Mouse (Mus musculus) brain, embryonic 14.5 days (tissue): ENCODE measurements around the gene Slc22a16.

Experiments used
- CTCF ChIP-seq: fragments of 200-500 bp; IDR thresholded peaks from 2 replicates; pipeline ENCODE4 v1.5.1; 2012; ENCODE audit warnings: inconsistent platforms, mild to moderate bottlenecking, moderate library complexity, borderline replicate concordance; ENCODE audit not compliant: insufficient read depth, insufficient read length; ENCODE audit errors: extremely low read depth
- POLR2A ChIP-seq: fragments of 200-500 bp; IDR thresholded peaks from 2 replicates; pipeline ENCODE4 v1.6.1; 2012; ENCODE audit warnings: mild to moderate bottlenecking, inconsistent platforms, borderline replicate concordance; ENCODE audit not compliant: poor library complexity, insufficient read depth, insufficient read length, severe bottlenecking; ENCODE audit errors: extremely low read depth

DNA sequence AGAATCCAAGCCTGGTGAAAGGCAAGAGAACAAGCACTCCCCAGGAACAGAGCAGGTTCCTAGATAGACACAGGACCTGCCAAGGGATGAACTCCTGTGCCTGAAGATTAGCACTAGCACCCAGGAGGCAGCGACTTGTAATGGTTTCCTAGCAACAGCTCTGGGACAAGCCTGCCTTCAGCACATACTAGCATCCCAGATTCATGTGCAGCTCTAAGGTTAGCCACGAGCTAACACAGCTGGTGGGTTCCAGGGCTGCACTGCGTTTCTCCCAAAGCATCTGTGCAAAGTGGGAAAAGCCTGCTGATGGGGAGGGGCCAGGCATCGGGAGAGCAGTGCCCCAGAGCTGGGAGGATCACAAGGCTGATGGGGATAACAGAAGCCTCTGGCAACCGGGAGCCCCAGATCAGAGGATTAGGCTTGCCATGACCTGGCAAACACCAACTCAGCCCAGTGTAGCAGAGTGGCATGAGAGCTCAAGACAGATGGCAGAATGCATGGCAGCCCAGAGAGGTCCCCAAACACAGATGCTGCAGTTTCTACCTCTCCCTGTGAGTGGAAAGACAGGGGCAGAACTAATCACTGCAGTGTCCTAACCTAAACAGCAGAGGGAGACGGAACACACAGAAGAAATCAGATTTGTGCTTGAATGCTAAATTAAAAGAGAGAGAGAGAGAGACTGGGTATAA, 34.7 kb downstream of the Slc22a16 start:
- TF ChIP-seq CTCF = peak; percentile 35; the same call in 1 of the 2 replicates
- TF ChIP-seq POLR2A = no peak
